Mouse (Mus musculus) limb, embryonic 13.5 days (tissue): ENCODE measurements at regions not wholly inside any gene's neighbourhood (a gene's known extent, or its start where the extent isn't known, plus 50 kb on each side); places are given as distances from the start of the nearest gene placed in this dataset.

Experiments used
- ATAC-seq: fragments of 200-750 bp; cut with Nextera tagmentation; 2 replicates; pipeline ENCODE4 v1.8.0; 2017; ENCODE audit warnings: low read depth, moderate number of reproducible peaks, moderate TSS enrichment; ENCODE audit not compliant: low FRiP score
- H3K27ac ChIP-seq: fragments of 300-500 bp; sonication (generic); 2 replicates; pipeline ENCODE4 v1.5.1; 2015; ENCODE audit warnings: inconsistent platforms, mild to moderate bottlenecking, moderate library complexity
- H3K27me3 ChIP-seq: fragments of 300-500 bp; sonication (generic); 2 replicates; pipeline ENCODE4 v1.6.1; 2015; ENCODE audit warnings: mild to moderate bottlenecking, inconsistent platforms
- H3K36me3 ChIP-seq: fragments of 300-500 bp; sonication (generic); 2 replicates; pipeline ENCODE4 v1.6.1; 2015; ENCODE audit warnings: inconsistent platforms, mild to moderate bottlenecking, moderate library complexity
- H3K4me1 ChIP-seq: fragments of 300-500 bp; sonication (generic); 2 replicates; pipeline ENCODE4 v1.6.1; 2015; ENCODE audit warnings: inconsistent platforms
- H3K4me2 ChIP-seq: fragments of 300-500 bp; sonication (generic); replicated peaks from 2 replicates; pipeline ENCODE4 v1.6.1; 2015; ENCODE audit warnings: inconsistent platforms, mild to moderate bottlenecking, moderate library complexity
- H3K4me3 ChIP-seq: fragments of 300-500 bp; sonication (generic); 2 replicates; pipeline ENCODE4 v1.5.1; 2015; ENCODE audit warnings: moderate library complexity, mild to moderate bottlenecking, inconsistent platforms
- H3K9ac ChIP-seq: fragments of 300-500 bp; sonication (generic); 2 replicates; pipeline ENCODE4 v1.6.1; 2015; ENCODE audit warnings: mild to moderate bottlenecking, inconsistent platforms
- H3K9me3 ChIP-seq: fragments of 300-500 bp; sonication (generic); 2 replicates; pipeline ENCODE4 v1.6.1; 2016; ENCODE audit warnings: inconsistent platforms
- WGBS: fragments of 180-500 bp; shearing (Covaris S2); methylation state at CpG from one replicate; pipeline ENCODE4 v1.1.7; 2015; 5-methylcytosine and 5-hydroxymethylcytosine counted together

- WGBS = 86% methylated on average over 5 of the region's 5 CpGs
- no peak for ATAC-seq
- Histone ChIP-seq H3K4me1 (no peaks in the 10 kb centered on the region), H3K27me3 (no peaks in the 10 kb centered on the region), H3K4me2 (no peak overlapping the region), H3K9ac (no peak overlapping the region), H3K27ac (no peak overlapping the region), H3K36me3 (no peaks in the 10 kb centered on the region), H3K9me3 (no peaks in the 10 kb centered on the region), H3K4me3 (no peak overlapping the region)
Observed at GRCm38 (mm10) chr14:103938937-103939336, 94.7 kb upstream of the Ednrb start.

GRCm38 (mm10) chr14:103938201-103938600 lies 94.0 kb upstream of the Ednrb start:
- Histone ChIP-seq H3K4me1 (no peaks in the 10 kb centered on the region), H3K9ac (no peak overlapping the region), H3K9me3 (no peaks in the 10 kb centered on the region), H3K4me2 (no peak overlapping the region), H3K27ac (no peak overlapping the region), H3K27me3 (no peaks in the 10 kb centered on the region), H3K36me3 (no peaks in the 10 kb centered on the region), H3K4me3 (no peak overlapping the region)
- WGBS = 90% methylated on average over 9 of the region's 9 CpGs
- ATAC-seq = no peak

- Histone ChIP-seq H3K4me1 (no peaks in the 10 kb centered on the region), H3K36me3 (no peaks in the 10 kb centered on the region), H3K27me3 (no peaks in the 10 kb centered on the region), H3K9ac (no peak overlapping the region), H3K4me3 (no peak overlapping the region), H3K9me3 (no peaks in the 10 kb centered on the region), H3K27ac (no peak overlapping the region), H3K4me2 (no peak overlapping the region)
- 88% methylated on average over 6 of the region's 6 CpGs for WGBS
- no peak for ATAC-seq
Observed at GRCm38 (mm10) chr14:103937700-103938099, 93.5 kb upstream of the Ednrb start.

- Histone ChIP-seq H3K4me3 (no peak overlapping the region), H3K36me3 (no peaks in the 10 kb centered on the region), H3K9ac (no peak overlapping the region), H3K27ac (no peak overlapping the region), H3K27me3 (no peaks in the 10 kb centered on the region), H3K4me2 (no peak overlapping the region), H3K9me3 (no peaks in the 10 kb centered on the region), H3K4me1 (no peaks in the 10 kb centered on the region)
- ATAC-seq = no peak
- 85% methylated on average over 3 of the region's 3 CpGs for WGBS
Observed at GRCm38 (mm10) chr14:103933813-103934212, 89.6 kb upstream of the Ednrb start.

DNA sequence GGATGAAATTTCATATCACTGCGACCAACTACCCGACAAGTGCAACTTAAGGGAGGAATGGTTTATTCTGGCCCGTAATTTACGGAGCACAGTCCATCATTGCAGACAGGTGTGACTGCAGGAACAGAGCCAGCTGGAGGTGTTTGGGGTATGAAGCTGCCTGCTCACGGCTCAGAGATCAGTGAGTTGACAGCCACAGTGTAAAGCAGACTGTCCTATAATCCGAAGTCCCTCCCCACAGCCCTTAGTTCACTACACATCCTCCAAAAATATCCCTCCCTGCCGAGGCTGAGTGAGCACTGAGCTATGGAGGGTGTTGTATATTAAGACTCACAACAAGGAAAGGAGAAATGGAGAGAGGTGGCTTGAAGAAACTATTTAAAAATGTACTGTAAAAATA lies 88.0 kb upstream of the Ednrb start:
- 69% methylated on average over 7 of the region's 7 CpGs for WGBS
- no peak for ATAC-seq
- Histone ChIP-seq H3K4me3 (no peak overlapping the region), H3K9me3 (no peaks in the 10 kb centered on the region), H3K4me1 (no peaks in the 10 kb centered on the region), H3K36me3 (no peaks in the 10 kb centered on the region), H3K27ac (no peak overlapping the region), H3K4me2 (no peak overlapping the region), H3K27me3 (no peaks in the 10 kb centered on the region), H3K9ac (no peak overlapping the region)

GRCm38 (mm10) chr14:103929734-103930364 lies 85.6 kb upstream of the Ednrb start:
- Histone ChIP-seq H3K4me2 (no peak overlapping the region), H3K27ac (no peak overlapping the region), H3K9me3 (no peaks in the 10 kb centered on the region), H3K4me3 (no peak overlapping the region), H3K9ac (no peak overlapping the region), H3K27me3 (no peaks in the 10 kb centered on the region), H3K4me1 (no peaks in the 10 kb centered on the region), H3K36me3 (no peaks in the 10 kb centered on the region)
- WGBS = 92% methylated on average over 11 of the region's 11 CpGs
- no peak for ATAC-seq

- Histone ChIP-seq H3K27me3 (no peaks in the 10 kb centered on the region), H3K36me3 (no peaks in the 10 kb centered on the region), H3K9ac (no peak overlapping the region), H3K9me3 (no peaks in the 10 kb centered on the region), H3K27ac (no peak overlapping the region), H3K4me3 (no peak overlapping the region), H3K4me2 (no peak overlapping the region), H3K4me1 (no peaks in the 10 kb centered on the region)
- ATAC-seq = no peak
- 74% methylated on average over 6 of the region's 6 CpGs for WGBS
Observed at GRCm38 (mm10) chr14:103929155-103929729, 85.0 kb upstream of the Ednrb start.

GRCm38 (mm10) chr14:103920169-103920568 lies 76.0 kb upstream of the Ednrb start:
- ATAC-seq = no peak
- Histone ChIP-seq H3K4me1 (no peaks in the 10 kb centered on the region), H3K27me3 (no peaks in the 10 kb centered on the region), H3K9ac (no peak overlapping the region), H3K4me2 (no peak overlapping the region), H3K36me3 (no peaks in the 10 kb centered on the region), H3K27ac (no peak overlapping the region), H3K4me3 (no peak overlapping the region), H3K9me3 (no peaks in the 10 kb centered on the region)
- WGBS = 77% methylated on average over 5 of the region's 5 CpGs

GRCm38 (mm10) chr14:103919380-103919779 lies 75.2 kb upstream of the Ednrb start:
- H3K4me2 ChIP-seq = no peak overlapping the region
- no peaks in the 10 kb centered on the region for H3K27me3 ChIP-seq
- no peaks in the 10 kb centered on the region for H3K36me3 ChIP-seq
- no peak overlapping the region for H3K4me3 ChIP-seq
- H3K9ac ChIP-seq = no peak overlapping the region
- no peak overlapping the region for H3K27ac ChIP-seq
- H3K9me3 ChIP-seq = no peaks in the 10 kb centered on the region
- WGBS = 80% methylated on average over 4 of the region's 4 CpGs
- H3K4me1 ChIP-seq = no peaks in the 10 kb centered on the region
- no peak for ATAC-seq

- H3K27ac ChIP-seq = no peak overlapping the region
- H3K27me3 ChIP-seq = no peaks in the 10 kb centered on the region
- no peaks in the 10 kb centered on the region for H3K9me3 ChIP-seq
- ATAC-seq = no peak
- H3K9ac ChIP-seq = no peak overlapping the region
- no peaks in the 10 kb centered on the region for H3K36me3 ChIP-seq
- no peak overlapping the region for H3K4me3 ChIP-seq
- H3K4me1 ChIP-seq = no peaks in the 10 kb centered on the region
- H3K4me2 ChIP-seq = no peak overlapping the region
- WGBS = 95% methylated on average over 4 of the region's 4 CpGs
Observed at GRCm38 (mm10) chr14:103913453-103913852, 69.3 kb upstream of the Ednrb start.

DNA sequence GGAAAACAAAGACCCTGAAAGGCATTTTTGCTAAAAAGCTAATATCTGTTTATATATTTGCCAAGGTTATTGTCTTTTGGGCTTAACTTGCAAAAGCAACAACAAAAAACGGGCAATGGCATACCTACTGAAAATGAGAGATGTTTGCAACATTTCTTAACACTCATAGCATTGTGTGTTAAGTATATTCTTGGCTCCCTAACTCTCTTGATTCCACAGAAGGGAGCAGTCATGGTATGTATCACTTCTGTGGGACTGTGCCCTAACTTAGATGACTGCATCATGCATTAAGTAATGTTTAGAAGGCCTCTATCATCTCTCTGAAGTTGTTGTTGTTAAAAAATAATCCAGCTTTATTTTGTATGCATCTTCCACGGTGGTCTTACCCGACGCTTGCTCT lies 67.5 kb upstream of the Ednrb start:
- ATAC-seq = no peak
- Histone ChIP-seq H3K9ac (no peak overlapping the region), H3K27ac (no peak overlapping the region), H3K9me3 (no peaks in the 10 kb centered on the region), H3K4me3 (no peak overlapping the region), H3K4me2 (no peak overlapping the region), H3K36me3 (no peaks in the 10 kb centered on the region), H3K4me1 (no peaks in the 10 kb centered on the region), H3K27me3 (no peaks in the 10 kb centered on the region)
- 86% methylated on average over 4 of the region's 4 CpGs for WGBS

- 88% methylated on average over 1 of the region's 1 CpGs for WGBS
- ATAC-seq = no peak
- Histone ChIP-seq H3K27ac (no peak overlapping the region), H3K4me1 (no peaks in the 10 kb centered on the region), H3K4me2 (no peak overlapping the region), H3K36me3 (no peaks in the 10 kb centered on the region), H3K9me3 (no peaks in the 10 kb centered on the region), H3K4me3 (no peak overlapping the region), H3K9ac (no peak overlapping the region), H3K27me3 (no peaks in the 10 kb centered on the region)
Observed at GRCm38 (mm10) chr14:103911280-103911679, 67.1 kb upstream of the Ednrb start.

GRCm38 (mm10) chr14:103906417-103907070 lies 62.3 kb upstream of the Ednrb start:
- 42% methylated on average over 2 of the region's 2 CpGs for WGBS
- Histone ChIP-seq H3K4me2 (no peak overlapping the region), H3K27me3 (no peaks in the 10 kb centered on the region), H3K36me3 (no peaks in the 10 kb centered on the region), H3K4me1 (no peaks in the 10 kb centered on the region), H3K9me3 (no peaks in the 10 kb centered on the region), H3K4me3 (no peak overlapping the region), H3K9ac (no peak overlapping the region), H3K27ac (no peak overlapping the region)
- no peak for ATAC-seq
